Mouse (Mus musculus): ENCODE data around the gene Map2.

Map2 gene

GRCm38 (mm10) chr1:66386751-66387452 is 211.8 kb downstream of the Map2 start:
- no peak for DNase-seq (ENCODE audit: low spot score in 2 of 2)

- DNase-seq (ENCODE audit: low spot score in 2 of 2): no peak
Observed at GRCm38 (mm10) chr1:66388561-66388960, 213.5 kb downstream of the Map2 start.

GRCm38 (mm10) chr1:66394944-66395637 is 220.0 kb downstream of the Map2 start:
- no peak for DNase-seq (ENCODE audit: low spot score in 2 of 2)

GRCm38 (mm10) chr1:66395826-66396225 is 220.8 kb downstream of the Map2 start:
- no peak for DNase-seq (ENCODE audit: low spot score in 2 of 2)

GRCm38 (mm10) chr1:66401902-66402301 is 226.8 kb downstream of the Map2 start:
- no peak for DNase-seq (ENCODE audit: low spot score in 2 of 2)

GRCm38 (mm10) chr1:66407270-66407967 is 232.3 kb downstream of the Map2 start:
- no peak for DNase-seq (ENCODE audit: low spot score in 2 of 2)

GRCm38 (mm10) chr1:66418360-66418759 is 243.3 kb downstream of the Map2 start:
- DNase-seq (ENCODE audit: low spot score in 2 of 2): no peak

GRCm38 (mm10) chr1:66426073-66426472 is 251.0 kb downstream of the Map2 start:
- no peak for DNase-seq (ENCODE audit: low spot score in 2 of 2)

- no peak for DNase-seq (ENCODE audit: low spot score in 2 of 2)
Observed at GRCm38 (mm10) chr1:66430962-66431361, 255.9 kb downstream of the Map2 start.

GRCm38 (mm10) chr1:66431472-66431871 is 256.4 kb downstream of the Map2 start:
- DNase-seq (ENCODE audit: low spot score in 2 of 2): no peak

GRCm38 (mm10) chr1:66438069-66438468 is 263.0 kb downstream of the Map2 start:
- DNase-seq (ENCODE audit: low spot score in 2 of 2): no peak

- DNase-seq (ENCODE audit: low spot score in 2 of 2): no peak
Observed at GRCm38 (mm10) chr1:66442922-66443321, 267.8 kb downstream of the Map2 start.

- DNase-seq (ENCODE audit: low spot score in 2 of 2): no peak
Observed at GRCm38 (mm10) chr1:66449471-66449870, 274.4 kb downstream of the Map2 start.

GRCm38 (mm10) chr1:66456580-66456979 is 281.5 kb downstream of the Map2 start:
- DNase-seq (ENCODE audit: low spot score in 2 of 2): no peak

GRCm38 (mm10) chr1:66457747-66458146 is 282.7 kb downstream of the Map2 start:
- no peak for DNase-seq (ENCODE audit: low spot score in 2 of 2)

GRCm38 (mm10) chr1:66459394-66459793 is 284.3 kb downstream of the Map2 start:
- DNase-seq (ENCODE audit: low spot score in 2 of 2): no peak

- no peak for DNase-seq (ENCODE audit: low spot score in 2 of 2)
Observed at GRCm38 (mm10) chr1:66460850-66461249, 285.8 kb downstream of the Map2 start.

- DNase-seq (ENCODE audit: low spot score in 2 of 2): no peak
Observed at GRCm38 (mm10) chr1:66467821-66468703, 293.0 kb downstream of the Map2 start, which contains the start of gene Unc80. Unc80 (plus strand) TSS chr1:66468367.

- no peak for DNase-seq (ENCODE audit: low spot score in 2 of 2)
Observed at GRCm38 (mm10) chr1:66468704-66469020, 293.6 kb downstream of the Map2 start.

- DNase-seq (ENCODE audit: low spot score in 2 of 2): no peak
Observed at GRCm38 (mm10) chr1:66482751-66483150, 307.7 kb downstream of the Map2 start.
